Mouse (Mus musculus): Measurements from ENCODE around the gene Gm5150. TPM values are rescaled to one million over a fixed set of nuclear protein-coding genes. Genes with fewer than 3 reads are reported as not detected.

Gm5150 gene
- polyA plus RNA-seq, 1 experiment from 2014 or later = not detected

Small RNAs within 50 kb of the gene (microRNA-seq; reads per million reads assigned to microRNA genes)
- gene Gm24694 = not detected

Other genes starting within 250 kb of the Gm5150 start
- gene Sirpb1c, start 157.9 kb downstream of the Gm5150 start, polyA plus RNA-seq (2016; fragmentation: Nextera tagmentation; extraction: Ambion mirVana) = not detected in 2 replicates

Data from forebrain, embryonic 12.5 days (tissue).